ENCODE assay signal across 12 mouse cellular contexts in the genomic region with DNA sequence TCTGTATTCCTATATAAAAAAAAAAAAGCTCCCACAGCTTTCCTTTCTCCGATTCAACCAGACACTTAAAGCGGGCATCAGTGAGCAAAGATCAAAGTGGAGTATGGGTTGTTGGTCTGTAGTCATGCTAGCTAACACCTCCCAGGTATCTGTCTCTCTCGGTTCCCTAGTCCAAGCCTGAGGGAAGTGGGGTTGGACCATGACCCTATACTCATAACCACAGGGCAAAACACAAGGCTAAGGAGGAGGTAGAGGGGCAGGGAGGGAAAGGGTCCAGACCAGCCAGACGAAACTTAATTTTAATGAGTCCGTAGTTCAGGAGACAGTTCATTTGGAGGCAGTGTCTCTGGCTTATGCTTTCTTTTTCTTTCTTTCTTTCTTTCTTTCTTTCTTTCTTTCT.
"Had no signal": no experiment of that assay in that cellular context is flagged by ENCODE, and none has a peak within 500 bp of the region (broad histone marks: within the 10 kb centered on the region; RNA-seq: fewer than 3 reads in every experiment).

No protein-coding gene starts in this region.

- H3K27me3 ChIP-seq: hindbrain, embryonic 15.5 days; limb, embryonic 12.5 days; midbrain, embryonic 15.5 days; neural tube, embryonic 13.5 days had no signal

- H3K36me3 ChIP-seq: hindbrain, embryonic 15.5 days; limb, embryonic 12.5 days; midbrain, embryonic 10.5 days; midbrain, embryonic 15.5 days; neural tube, embryonic 13.5 days had no signal

- H3K4me1 ChIP-seq: hindbrain, embryonic 15.5 days; limb, embryonic 12.5 days; midbrain, embryonic 10.5 days; midbrain, embryonic 15.5 days; neural tube, embryonic 13.5 days had no signal

- H3K4me3 ChIP-seq: hindbrain, embryonic 15.5 days; limb, embryonic 12.5 days; midbrain, embryonic 10.5 days; midbrain, embryonic 15.5 days; neural tube, embryonic 13.5 days had no signal

- H3K27ac ChIP-seq: hindbrain, embryonic 15.5 days; limb, embryonic 12.5 days; liver, embryonic 14.5 days; midbrain, embryonic 10.5 days; midbrain, embryonic 15.5 days; neural tube, embryonic 13.5 days had no signal

- DNase-seq: layer of hippocampus, postnatal 36 days; liver; lung, adult 18-20 months; lung, postnatal 36 days; right cerebral cortex, postnatal 14 days; thymus, postnatal 36 days had no signal
